Mouse (Mus musculus): ENCODE measurements around the gene Rangrf.

DNA sequence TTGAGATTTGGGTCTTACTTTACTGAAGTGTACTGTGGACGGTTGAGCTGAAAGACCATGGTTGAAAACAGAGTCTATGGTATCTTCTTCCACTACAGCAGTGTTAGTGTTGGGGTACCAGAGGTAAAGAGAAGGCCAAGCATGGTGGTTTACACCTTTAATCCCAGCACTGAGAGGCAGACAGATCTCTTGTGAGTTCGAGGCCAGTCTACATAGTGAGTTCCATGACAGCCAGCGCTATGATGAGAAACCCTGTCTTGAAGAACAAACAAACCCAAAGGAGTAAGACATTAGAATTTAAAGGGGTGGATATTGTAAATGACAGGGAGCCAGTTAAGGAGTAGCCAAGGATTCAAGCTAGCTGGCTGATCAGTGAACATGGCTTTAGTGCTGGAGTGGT lies 41.8 kb upstream of the Rangrf start:
- TF ChIP-seq CTCF (IDR thresholded peaks at IDR 0.05; ENCODE audit: extremely low read depth, insufficient read length, insufficient replicate concordance, low read depth, low read length): no peak
- no peak for TF ChIP-seq POLR2A (IDR thresholded peaks at IDR 0.05; ENCODE audit: low read depth, low read length)

Data from small intestine, adult 2 months (tissue).